Mouse (Mus musculus) 416B (cell line): ENCODE results near the gene Gm39566.

Experiments used
- DNase-seq: peaks from one replicate; pipeline ENCODE4 v3.0.0; 2011; ENCODE audit warnings: low read depth

The Gm39566 gene

GRCm38 (mm10) chr11:69834001-69834549 is 19.0 kb upstream of the Gm39566 start:
- no peak for DNase-seq

- DNase-seq = no peak
Observed at GRCm38 (mm10) chr11:69833554-69833953, 18.5 kb upstream of the Gm39566 start.

DNA sequence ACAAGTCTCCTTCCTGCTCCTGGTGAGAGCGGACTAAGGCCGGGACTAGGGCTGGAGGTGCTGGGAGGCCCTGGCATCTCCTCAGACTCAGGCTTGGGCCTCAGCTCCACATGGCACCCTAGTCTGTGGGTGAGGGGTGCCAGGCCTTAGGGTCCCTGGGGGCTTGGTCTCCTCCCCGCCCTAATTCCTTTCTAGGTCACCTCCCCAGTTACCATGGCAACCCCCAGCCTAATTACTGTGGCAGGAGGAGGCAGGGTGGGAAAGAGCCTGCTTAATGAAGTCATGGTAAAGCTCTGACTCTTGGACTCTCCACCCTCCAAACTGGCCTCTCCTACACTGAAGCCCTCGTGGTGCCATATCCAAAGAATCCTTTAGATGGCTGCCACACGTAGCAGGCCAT is 13.7 kb upstream of the Gm39566 start:
- DNase-seq = no peak

- DNase-seq = no peak
Observed at GRCm38 (mm10) chr11:69823456-69823855, 8.4 kb upstream of the Gm39566 start.

DNA sequence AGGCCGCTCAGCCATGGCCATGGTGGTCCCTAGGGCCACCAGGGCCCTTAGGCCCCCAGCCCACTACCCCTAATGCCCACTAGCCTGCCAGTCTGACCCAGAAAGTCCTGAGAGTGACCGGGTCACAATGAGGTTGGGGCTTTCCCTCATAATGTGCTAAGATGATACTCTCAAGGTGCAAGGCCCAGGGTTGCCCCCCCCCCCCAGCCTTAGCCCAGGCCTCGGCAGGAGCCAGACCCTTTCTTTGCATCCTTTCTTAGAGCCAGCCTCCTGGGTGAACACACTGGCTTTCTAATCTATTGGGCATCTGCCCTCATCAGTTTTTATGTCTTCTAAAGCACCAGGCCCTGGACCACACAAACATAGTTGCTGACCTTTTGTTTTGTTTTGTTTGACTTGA is 7.0 kb upstream of the Gm39566 start, which contains the start of gene Spem1:
Gene Spem1 (minus strand): TSS at position 101 of the 400 bp plus-strand sequence.
- no peak for DNase-seq

GRCm38 (mm10) chr11:69818871-69819270 is 3.8 kb upstream of the Gm39566 start:
- DNase-seq = peak; percentile 90

DNA sequence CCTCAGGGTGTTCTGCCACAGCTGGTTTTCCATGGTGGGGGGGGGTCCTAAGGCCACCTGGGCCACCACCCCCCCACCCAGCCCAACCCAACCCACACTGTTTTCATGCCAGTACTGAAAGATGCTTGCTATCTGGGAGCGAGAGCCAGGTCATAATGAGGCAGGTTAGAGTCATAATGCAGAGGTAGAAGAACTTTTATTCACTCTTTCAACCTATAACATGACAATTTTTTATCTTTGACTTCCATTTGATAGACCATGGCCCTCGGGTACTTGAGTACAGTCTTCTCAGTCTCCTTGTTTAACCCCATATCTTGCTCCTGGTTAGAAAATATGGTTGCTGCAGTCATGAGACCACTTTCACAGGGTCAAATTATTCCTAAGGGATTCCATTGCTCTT is 3.3 kb upstream of the Gm39566 start, which contains the start of gene Spem2:
Gene Spem2 (minus strand): TSS at position 101 of the 400 bp plus-strand sequence.
- no peak for DNase-seq

DNA sequence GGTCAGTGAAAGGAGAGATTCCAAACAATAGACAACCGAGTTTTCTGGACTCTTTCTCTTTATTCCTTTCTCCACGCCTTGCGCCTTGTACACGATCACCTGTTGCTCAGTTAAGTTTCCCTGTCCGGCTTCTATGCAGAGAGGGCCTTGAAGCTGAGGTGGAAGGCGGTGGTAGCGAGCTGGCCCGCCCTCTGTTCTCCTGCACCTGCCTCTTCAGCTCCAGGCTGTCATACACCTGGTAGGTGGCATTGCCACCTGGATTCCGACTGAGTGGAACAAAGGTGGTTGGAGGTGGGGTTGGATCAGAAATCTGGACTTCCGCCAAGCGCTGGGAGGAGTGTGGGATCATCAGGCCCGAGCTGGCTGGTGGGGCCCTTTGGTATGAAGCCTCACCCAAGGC is 1.4 kb upstream of the Gm39566 start:
- no peak for DNase-seq

GRCm38 (mm10) chr11:69810280-69810679 is 4.8 kb downstream of the Gm39566 start:
- DNase-seq = no peak

GRCm38 (mm10) chr11:69807641-69808040 is 7.5 kb downstream of the Gm39566 start:
- no peak for DNase-seq

- peak; percentile 34 for DNase-seq
Observed at GRCm38 (mm10) chr11:69806378-69806777, 8.7 kb downstream of the Gm39566 start.

- DNase-seq = no peak
Observed at GRCm38 (mm10) chr11:69804972-69805909, 9.9 kb downstream of the Gm39566 start, which contains the start of gene Tmem102. TSS of gene Tmem102 (minus strand) at chr11:69805624.

DNA sequence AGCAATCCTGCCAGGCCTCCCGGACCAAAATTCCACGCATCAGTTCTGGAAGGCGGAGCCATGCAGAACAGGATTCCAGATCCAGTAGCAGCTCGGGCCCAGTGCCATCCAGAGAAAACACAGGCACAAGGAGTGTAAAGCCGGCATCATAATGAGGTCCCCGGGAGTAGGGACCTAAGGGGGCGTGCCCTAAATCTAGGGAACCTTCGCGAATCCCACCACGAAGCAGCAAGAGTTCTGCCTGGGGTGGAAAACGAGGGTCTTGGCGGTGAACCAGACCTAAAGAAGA is 10.5 kb downstream of the Gm39566 start:
- no peak for DNase-seq

DNA sequence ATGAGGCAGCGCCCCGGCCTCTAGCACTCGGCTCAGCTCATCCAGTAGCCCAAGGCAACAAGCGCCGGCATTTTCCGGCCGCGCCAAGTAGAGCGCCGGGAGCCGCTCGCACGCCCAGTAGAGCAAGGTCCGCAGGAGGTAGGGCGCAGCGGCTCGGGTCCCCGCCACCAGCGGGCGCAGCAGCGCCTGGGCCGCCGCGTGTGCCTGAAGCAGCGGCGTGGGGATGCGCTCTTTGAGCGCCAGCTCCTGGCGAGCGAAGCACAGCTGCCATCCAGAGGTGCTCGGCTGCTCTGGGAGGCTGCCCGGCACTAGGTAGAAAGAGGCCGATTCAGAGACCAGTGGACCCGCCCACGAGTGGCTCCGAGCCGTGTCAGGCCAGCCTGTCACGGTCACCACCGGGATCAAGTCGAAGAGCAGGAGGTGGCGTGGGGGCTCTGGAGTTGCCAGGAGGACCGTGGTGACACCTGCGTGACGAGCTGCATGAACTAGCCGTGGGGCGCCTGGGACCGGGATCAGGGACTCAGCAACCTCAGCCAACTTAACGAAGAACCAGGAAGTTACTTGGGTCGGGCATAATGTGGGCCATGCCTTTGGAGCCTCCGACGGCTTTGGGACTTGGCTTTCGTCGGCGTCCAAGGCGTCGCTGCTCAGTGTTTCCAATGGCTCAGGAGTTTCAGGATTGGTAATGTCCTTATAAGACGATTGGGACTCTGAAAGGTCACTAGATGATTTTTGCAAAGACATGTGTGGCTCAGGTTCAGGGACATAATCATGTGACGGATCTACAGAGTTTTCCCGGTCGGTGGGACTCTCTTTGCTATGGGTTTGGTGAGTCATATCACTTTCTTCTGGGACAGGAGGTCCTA is 11.1 kb downstream of the Gm39566 start:
- DNase-seq = peak; percentile 52

GRCm38 (mm10) chr11:69803328-69803727 is 11.8 kb downstream of the Gm39566 start:
- peak; percentile 24 for DNase-seq

DNA sequence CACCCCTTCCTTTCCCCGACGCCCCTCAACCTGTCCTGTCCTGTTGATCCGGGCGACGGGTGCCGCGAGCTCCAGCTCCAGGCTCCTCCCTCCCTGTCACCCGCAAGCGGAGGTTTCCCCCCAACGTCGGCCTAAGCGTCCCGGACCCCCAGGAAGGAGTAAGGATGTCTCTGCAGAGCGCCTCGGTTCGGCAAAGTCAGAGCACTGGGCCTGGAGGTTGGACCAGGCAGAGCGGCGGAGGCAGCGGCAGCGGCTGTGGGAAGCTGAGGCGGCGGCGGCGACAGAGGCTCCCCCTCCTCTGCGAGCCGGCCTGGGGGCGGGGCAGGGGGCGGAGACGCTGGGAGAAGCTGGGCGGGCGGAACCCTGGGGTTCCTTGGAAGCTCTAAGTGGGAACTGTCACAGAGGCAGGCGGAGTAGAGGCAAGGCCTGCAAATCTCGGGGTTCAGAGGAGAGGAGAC is 12.4 kb downstream of the Gm39566 start:
- DNase-seq = peak; percentile 70

- DNase-seq = no peak
Observed at GRCm38 (mm10) chr11:69801379-69801977, 13.6 kb downstream of the Gm39566 start, which contains the start of gene Fgf11. TSS of gene Fgf11 (minus strand) at chr11:69801857.

DNA sequence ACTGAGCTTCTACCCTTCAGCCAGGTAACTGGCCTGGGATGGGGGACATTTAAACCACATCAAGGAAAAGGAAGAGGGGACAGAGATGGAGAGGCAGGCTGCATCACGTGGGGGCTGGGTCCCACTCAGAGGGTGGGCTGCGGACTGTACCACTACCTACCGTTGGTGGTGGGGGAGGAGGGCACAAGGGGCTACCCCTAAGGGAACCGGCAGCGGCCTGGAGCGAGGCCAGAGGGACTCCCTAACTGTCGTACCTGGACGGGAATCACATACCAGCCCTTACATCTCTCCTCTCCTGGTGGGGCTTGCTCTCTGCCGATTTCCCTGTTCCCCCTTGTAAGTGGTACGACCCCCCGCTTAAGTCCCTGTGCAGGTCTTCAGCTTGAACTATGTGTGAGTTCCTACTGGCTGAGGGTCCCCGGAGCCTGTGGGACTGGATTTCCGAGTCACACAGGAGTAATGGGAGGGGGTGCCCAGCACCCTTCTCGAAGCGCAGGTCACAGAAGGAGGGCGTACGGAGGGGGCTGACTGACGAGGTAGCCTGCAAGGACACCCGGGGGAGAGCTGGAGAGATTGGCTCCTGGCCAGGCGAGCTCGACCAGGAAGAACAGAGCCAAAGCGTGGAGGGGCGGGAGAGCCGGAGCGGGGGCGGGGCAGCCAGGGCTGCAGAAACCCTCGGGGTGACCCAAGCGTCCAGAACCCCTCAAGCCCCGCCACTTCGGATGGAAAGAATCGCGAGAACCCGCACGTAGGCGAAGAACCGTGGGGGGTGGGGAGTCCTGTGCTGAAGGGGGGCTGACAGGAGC is 14.5 kb downstream of the Gm39566 start:
- no peak for DNase-seq

DNA sequence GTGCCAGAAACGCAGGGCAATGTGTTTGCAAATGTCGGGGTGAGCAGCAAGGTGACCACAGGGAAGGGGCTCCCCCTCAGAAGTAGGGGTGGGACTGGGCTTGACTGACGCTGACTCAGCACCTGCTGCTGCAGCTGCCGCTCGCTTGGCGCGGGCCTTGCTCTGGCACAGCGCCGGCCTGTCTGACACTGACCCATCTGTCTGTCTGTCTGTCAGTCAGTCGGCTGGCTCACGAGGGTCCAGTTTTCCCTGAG is 15.0 kb downstream of the Gm39566 start:
- no peak for DNase-seq

DNA sequence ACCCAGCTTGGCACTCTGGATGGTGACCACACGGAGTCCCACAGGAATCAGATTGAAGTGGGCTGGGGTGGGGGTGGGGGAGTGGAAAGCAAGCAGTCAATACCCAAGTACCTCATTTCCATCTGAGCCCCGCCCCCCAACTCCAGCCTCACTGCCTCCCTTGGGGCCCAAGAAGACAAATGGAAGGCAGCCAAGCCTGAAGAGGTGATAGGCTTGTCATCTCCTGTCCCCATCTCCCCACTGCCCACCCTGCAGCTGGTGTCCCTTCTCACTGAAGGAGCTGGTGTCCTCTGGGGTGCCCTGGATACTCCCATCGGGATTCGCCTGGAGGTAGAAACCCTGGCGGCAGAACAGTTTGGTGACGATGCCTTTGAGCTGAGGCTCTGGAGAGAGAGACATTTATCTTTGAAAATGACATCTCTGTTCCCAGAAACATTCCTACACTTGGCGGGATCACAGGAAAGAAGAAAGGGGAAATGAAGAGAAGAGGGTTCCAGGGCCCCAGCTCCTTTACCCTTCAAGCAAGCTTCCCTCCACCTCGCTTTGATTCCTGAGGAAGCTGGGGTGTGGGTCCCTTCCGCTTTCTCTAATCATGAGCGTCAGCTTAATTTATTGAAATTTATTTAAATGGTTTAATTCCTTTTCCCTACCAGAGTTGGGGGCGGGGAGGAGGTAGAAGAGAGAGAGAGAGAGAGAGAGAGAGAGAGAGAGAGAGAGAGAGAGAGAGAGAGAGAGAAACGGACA is 15.5 kb downstream of the Gm39566 start:
- DNase-seq = no peak

DNA sequence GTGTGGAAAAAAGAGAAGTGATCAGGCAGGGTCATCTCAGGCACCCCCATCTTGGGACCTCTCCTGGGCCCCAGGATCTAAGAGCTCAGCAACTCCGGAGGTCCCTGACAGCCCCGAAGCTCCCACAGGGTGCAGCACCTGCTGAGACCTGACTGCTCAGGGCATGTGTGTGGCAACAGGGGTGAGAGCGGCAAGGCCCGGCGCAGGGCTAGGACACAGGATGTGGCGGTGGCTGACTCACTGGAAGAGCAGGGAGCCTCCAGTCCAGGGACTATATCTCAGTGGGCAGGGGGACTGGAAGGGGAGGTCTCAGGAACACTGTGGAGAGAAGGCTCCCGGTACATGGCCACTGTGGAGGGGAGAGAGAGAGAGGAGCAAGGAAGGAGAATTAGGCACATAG is 17.2 kb downstream of the Gm39566 start:
- peak; percentile 49 for DNase-seq
